Mouse (Mus musculus) large intestine, adult 2 months (tissue): ENCODE results near the gene Clec1b. TPM values are rescaled to one million over a fixed set of nuclear protein-coding genes. Genes with fewer than 3 reads are reported as not detected.

Experiments
- DNase-seq: peaks from one replicate; pipeline ENCODE4 v3.0.0-alpha.2; 2012; ENCODE audit warnings: low read depth, low spot score
- WGBS: fragments of 180-500 bp; shearing (Covaris S2); methylation state at CpG from one replicate; pipeline ENCODE4 v1.1.7; 2018; 5-methylcytosine and 5-hydroxymethylcytosine counted together
- polyA plus RNA-seq: library from polyadenylated mRNA; depleted of rRNA; stranded (reverse); fragments of >200 nt; gene quantifications from 2 replicates; pipeline ENCODE4 v1.2.3, GENCODE M21; 2012; rRNA removed

Gene Clec1b
- 0.12 and 0.34 TPM in 2 replicates for polyA plus RNA-seq

GRCm38 (mm10) chr6:129396997-129397396 is at the start of gene Clec1b:
Gene Clec1b, plus strand, starts transcription at chr6:129397297.
- DNase-seq = no peak
- WGBS = 75% methylated on average over 8 of the region's 8 CpGs

GRCm38 (mm10) chr6:129349524-129350352 is 47.4 kb upstream of the Clec1b start:
- DNase-seq = no peak
- WGBS = 34% methylated on average over 4 of the region's 4 CpGs

- no peak for DNase-seq
Measured at GRCm38 (mm10) chr6:129351091-129351490, 46.0 kb upstream of the Clec1b start.

GRCm38 (mm10) chr6:129355774-129356173 is 41.3 kb upstream of the Clec1b start:
- WGBS = 95% methylated on average over 2 of the region's 2 CpGs
- DNase-seq = no peak

More at GRCm38 (mm10) chr6:129351091-129351490, 46.0 kb upstream of the Clec1b start:
- WGBS = 91% methylated on average over 3 of the region's 3 CpGs

GRCm38 (mm10) chr6:129356430-129356829 is 40.7 kb upstream of the Clec1b start:
- DNase-seq = no peak

- 90% methylated on average over 2 of the region's 2 CpGs for WGBS
- no peak for DNase-seq
Measured at GRCm38 (mm10) chr6:129359515-129359914, 37.6 kb upstream of the Clec1b start.

- 45% methylated on average over 1 of the region's 1 CpGs for WGBS
Measured at GRCm38 (mm10) chr6:129363942-129364341, 33.2 kb upstream of the Clec1b start.

GRCm38 (mm10) chr6:129365959-129366359 is 31.1 kb upstream of the Clec1b start:
- peak; percentile 22 for DNase-seq

More at GRCm38 (mm10) chr6:129363942-129364341, 33.2 kb upstream of the Clec1b start:
- no peak for DNase-seq

GRCm38 (mm10) chr6:129369374-129370132 is 27.5 kb upstream of the Clec1b start:
- no peak for DNase-seq
- 67% methylated on average over 7 of the region's 7 CpGs for WGBS

More at GRCm38 (mm10) chr6:129365959-129366359, 31.1 kb upstream of the Clec1b start:
- 8% methylated on average over 6 of the region's 6 CpGs for WGBS

- 30% methylated on average over 2 of the region's 2 CpGs for WGBS
- DNase-seq = peak; percentile 53
Measured at GRCm38 (mm10) chr6:129374937-129375471, 22.1 kb upstream of the Clec1b start.

GRCm38 (mm10) chr6:129380454-129380853 is 16.6 kb upstream of the Clec1b start:
- no peak for DNase-seq
- 86% methylated on average over 4 of the region's 4 CpGs for WGBS

GRCm38 (mm10) chr6:129381736-129382135 is 15.4 kb upstream of the Clec1b start:
- 25% methylated on average over 1 of the region's 1 CpGs for WGBS
- DNase-seq = no peak

GRCm38 (mm10) chr6:129383466-129383865 is 13.6 kb upstream of the Clec1b start:
- 12% methylated on average over 3 of the region's 3 CpGs for WGBS
- no peak for DNase-seq

- WGBS = 85% methylated on average over 4 of the region's 4 CpGs
Measured at GRCm38 (mm10) chr6:129385000-129385399, 12.1 kb upstream of the Clec1b start.

GRCm38 (mm10) chr6:129385774-129386173 is 11.3 kb upstream of the Clec1b start, which contains the start of gene Clec12b:
Gene Clec12b, minus strand, starts transcription at chr6:129385874.
- no peak for DNase-seq
- WGBS = 86% methylated on average over 2 of the region's 2 CpGs

More at GRCm38 (mm10) chr6:129385000-129385399, 12.1 kb upstream of the Clec1b start:
- no peak for DNase-seq

GRCm38 (mm10) chr6:129393087-129393720 is 3.9 kb upstream of the Clec1b start:
- no peak for DNase-seq
- 14% methylated on average over 2 of the region's 2 CpGs for WGBS

GRCm38 (mm10) chr6:129393732-129394131 is 3.4 kb upstream of the Clec1b start:
- WGBS = 76% methylated on average over 6 of the region's 6 CpGs

GRCm38 (mm10) chr6:129399945-129400344 is 2.8 kb downstream of the Clec1b start:
- no peak for DNase-seq
- 52% methylated on average over 6 of the region's 6 CpGs for whole genome bisulfite sequencing

More at GRCm38 (mm10) chr6:129393732-129394131, 3.4 kb upstream of the Clec1b start:
- no peak for DNase-seq

- WGBS = 89% methylated on average over 2 of the region's 2 CpGs
- DNase-seq = no peak
Measured at GRCm38 (mm10) chr6:129402404-129402803, 5.3 kb downstream of the Clec1b start.

- DNase-seq = no peak
- 73% methylated on average over 6 of the region's 6 CpGs for WGBS
Measured at GRCm38 (mm10) chr6:129403391-129403790, 6.3 kb downstream of the Clec1b start.
